Mouse (Mus musculus) embryo, embryonic 10 days (tissue): Measurements from ENCODE around the gene Tmem126a.

Experiments used
- DNase-seq: peaks from one replicate; pipeline ENCODE4 v3.0.0-alpha.2; 2015; ENCODE audit warnings: low spot score

The Tmem126a gene

DNA sequence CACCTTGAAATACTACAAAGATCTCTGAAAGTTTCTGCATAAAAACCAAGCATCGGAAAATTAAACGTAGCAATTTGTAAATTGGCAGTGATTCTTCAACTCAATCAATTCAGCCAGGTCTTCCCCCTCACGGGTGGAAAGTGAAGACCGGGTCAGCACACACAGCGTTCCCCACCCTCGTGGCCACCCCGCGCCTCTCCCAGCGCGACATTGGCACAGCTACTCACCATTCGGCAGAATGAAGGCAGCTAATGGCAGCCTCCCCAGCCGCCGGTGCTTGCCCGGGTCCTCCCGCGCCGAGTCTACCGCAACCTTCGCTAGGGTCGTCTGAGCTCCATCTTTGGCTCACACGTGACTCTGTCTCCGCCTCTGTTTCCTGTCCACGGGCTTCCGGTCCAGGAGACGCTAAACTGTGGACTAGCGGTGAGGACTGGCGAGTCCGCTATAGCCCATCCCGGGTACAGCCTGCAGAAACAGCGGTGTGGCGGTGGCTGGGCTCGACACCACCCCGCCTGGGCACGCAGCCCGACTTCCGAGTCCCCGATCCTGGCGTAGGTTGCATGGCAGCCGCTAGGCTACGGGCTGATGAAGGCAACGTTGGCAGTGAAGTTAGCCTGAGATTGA, at the start of gene Tmem126a:
Gene Tmem126a, minus strand, starts transcription at position 385 of the 624 bp plus-strand sequence.
- peak; percentile 93 for DNase-seq

GRCm38 (mm10) chr7:90482607-90483006, 25.6 kb upstream of the Tmem126a start:
- no peak for DNase-seq

GRCm38 (mm10) chr7:90476313-90477245, 19.6 kb upstream of the Tmem126a start, which contains the start of gene Dlg2:
Gene Dlg2, plus strand, starts transcription at chr7:90476672.
- no peak for DNase-seq

DNA sequence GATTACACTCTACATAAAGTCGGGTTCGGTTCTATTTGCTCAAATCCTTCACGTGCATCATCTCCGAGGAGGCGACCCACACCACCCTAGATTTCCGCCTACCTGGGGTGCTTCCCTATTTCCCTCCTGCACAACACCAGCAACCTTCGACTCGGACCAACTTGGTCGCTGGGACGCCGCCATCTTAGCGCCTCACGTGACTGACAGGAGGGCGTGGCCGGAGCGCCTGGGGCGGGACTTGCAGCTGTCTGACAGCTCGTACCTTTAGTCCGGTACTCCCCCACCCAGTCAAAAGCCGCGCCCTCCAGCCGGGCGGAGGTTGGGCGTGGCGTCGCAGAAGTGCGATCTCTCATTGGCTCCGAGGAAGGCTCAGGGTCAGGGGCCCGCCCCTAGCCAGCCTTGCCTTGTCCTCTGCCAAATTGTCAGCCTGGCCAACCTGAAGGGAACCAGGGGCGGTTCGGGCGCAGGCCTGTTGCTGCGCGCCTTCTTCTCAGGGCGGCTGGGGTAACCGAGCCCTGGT, 18.8 kb upstream of the Tmem126a start, which contains the start of gene Tmem126b:
Gene Tmem126b, minus strand, starts transcription at position 209 of the 520 bp plus-strand sequence.
- peak; percentile 98 for DNase-seq

DNA sequence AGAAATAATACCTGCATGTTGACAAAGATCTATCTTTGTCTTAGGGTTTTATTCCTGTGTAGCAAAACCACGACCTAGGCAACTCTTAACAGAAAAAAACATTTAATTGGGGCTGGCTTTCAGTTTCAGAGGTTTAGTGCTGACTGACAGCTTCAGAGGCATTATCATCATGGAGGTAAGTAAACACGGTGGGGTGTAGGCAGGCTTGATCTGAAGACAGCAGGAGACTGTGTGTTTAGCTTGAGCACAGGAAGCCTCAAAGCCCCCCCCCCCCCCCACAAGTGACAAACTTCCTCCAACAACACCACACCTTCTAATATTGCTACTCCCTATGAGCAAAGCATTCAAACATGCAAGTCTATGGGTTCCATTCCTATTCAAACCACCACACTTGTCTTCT, 16.5 kb upstream of the Tmem126a start:
- DNase-seq: no peak

- no peak for DNase-seq
Observed at GRCm38 (mm10) chr7:90461441-90461840, 4.4 kb upstream of the Tmem126a start.

GRCm38 (mm10) chr7:90460930-90461329, 3.9 kb upstream of the Tmem126a start:
- peak; percentile 54 for DNase-seq

GRCm38 (mm10) chr7:90460330-90460729, 3.3 kb upstream of the Tmem126a start:
- DNase-seq: no peak

GRCm38 (mm10) chr7:90457517-90457916, 488 bp upstream of the Tmem126a start:
- peak; percentile 40 for DNase-seq

DNA sequence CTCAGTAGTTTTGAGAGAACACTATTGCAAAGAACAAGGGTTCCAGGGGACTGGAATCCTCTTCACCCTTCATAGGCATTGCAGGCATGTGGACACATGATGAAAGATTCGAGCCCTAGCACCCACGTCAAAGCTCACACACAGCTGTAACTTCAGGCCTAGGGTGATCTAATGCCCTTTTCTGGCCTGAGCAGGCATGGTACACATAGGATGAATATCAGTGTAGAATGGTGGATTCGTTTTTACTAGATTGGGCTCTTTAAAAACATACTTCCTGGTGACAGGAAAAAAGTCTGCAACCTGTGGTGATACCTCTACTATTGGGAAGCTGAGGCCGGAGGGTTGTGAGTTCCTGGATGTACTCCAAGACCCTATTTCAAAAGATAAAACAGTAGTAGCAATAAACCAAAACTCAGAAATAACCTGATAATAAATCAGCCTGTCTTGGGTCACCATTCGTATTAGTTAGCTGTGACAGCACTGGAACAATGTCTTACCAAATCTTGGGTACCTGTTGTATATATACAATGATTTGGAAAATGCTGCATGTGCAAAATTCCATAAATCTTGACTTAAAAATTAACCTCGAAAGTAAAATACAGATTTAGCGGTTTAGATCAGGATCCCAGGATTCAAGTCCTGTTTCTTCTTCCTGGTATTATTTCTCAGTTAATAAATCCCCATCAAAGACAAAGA, 732 bp downstream of the Tmem126a start:
- DNase-seq: no peak

GRCm38 (mm10) chr7:90444206-90444605, 12.8 kb downstream of the Tmem126a start:
- peak; percentile 25 for DNase-seq

DNA sequence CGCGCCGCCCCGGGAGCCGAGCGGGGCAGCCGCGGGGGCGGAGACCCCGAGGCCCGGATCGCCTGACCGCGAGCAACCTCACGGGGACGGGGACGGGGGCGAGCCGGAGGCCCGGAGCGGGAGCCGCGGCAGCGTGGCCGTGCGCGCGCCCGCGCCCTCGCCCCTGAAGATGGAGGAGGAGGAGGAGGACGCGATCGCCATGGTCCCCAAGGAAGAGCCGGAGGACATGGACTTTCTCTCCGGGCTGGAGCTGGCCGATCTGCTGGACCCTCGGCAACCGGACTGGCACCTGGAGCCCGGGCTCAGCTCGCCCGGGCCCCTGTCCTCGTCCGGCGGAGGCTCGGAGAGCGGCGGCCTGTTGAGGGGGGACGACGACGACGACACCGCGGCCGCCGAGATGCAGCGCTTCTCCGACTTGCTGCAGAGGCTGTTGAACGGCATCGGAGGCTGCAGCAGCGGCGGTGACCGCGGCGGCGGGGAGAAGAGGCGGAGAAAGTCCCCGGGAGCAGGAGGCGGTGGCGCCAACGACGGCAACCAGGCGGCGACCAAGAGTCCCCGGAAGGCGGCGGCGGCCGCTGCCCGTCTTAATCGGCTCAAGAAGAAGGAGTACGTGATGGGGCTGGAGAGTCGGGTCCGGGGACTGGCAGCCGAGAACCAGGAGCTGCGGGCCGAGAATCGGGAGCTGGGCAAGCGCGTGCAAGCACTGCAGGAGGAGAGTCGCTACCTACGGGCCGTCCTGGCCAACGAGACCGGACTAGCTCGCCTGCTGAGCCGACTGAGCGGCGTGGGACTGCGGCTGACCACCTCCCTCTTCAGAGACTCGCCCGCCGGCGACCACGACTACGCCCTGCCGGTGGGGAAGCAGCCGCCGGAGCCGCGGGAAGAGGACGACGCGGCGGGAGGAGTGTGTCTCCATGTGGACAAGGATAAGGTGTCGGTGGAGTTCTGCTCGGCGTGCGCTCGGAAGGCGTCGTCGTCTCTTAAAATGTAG, 13.6 kb downstream of the Tmem126a start:
- peak; percentile 70 for DNase-seq

DNA sequence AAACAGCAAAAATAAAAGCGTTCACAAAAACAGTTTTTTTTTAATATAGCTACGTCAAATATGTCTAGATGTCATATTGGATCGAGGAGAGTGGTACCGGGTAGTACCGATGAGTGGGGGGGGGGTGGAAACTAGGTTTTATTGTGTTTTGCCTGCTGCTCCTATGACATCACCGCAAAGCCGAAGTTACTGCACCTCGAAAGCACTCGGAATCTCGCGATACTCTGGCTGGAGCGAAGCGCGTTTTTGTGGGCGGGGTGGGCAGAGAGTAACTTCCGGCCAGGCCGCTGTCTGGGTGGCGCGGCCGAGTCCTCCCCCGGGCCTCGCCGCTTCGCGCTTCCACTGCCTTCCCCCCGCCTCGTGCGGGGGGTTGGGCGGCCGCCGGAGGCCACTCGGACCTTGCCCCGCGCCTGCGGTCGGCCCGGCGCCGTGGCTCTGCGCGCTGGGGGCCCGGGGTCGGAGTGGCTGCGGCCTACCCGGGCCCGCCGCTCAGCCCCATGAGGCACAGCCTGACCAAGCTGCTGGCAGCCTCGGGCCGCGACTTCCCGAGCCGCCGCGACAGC, 14.4 kb downstream of the Tmem126a start, which contains the start of gene Crebzf:
Gene Crebzf, plus strand, starts transcription at position 212 of the 563 bp plus-strand sequence.
- peak; percentile 98 for DNase-seq

GRCm38 (mm10) chr7:90442070-90442469, 15.0 kb downstream of the Tmem126a start:
- DNase-seq: no peak

DNA sequence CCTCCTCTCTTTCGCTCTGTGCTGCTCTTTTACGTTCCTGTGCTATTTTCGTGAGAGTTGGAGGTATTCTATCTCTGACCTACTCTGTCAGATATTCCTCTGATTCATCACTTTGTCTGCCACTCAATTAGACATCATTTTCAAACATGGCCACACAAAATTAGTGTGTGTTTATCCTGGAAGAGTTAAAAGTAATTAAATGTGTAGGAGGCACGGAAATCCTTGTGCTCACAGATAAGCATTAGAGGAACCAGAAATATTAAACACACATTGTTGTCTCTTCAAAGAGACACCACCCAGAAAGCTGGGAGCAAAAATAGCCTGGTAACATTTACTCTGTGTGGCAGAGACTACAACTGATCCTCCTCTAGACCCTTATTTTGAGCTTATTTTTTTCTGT, 17.0 kb downstream of the Tmem126a start:
- no peak for DNase-seq

- DNase-seq: no peak
Observed at GRCm38 (mm10) chr7:90432221-90432620, 24.8 kb downstream of the Tmem126a start.

GRCm38 (mm10) chr7:90427006-90427405, 30.0 kb downstream of the Tmem126a start:
- no peak for DNase-seq

GRCm38 (mm10) chr7:90426020-90427001, 30.7 kb downstream of the Tmem126a start, which contains the start of gene Ccdc89:
Gene Ccdc89, plus strand, starts transcription at chr7:90426577.
- DNase-seq: peak; percentile 87

GRCm38 (mm10) chr7:90409934-90410333, 47.1 kb downstream of the Tmem126a start:
- DNase-seq: peak; percentile 71
